Mouse (Mus musculus) liver, adult (tissue): ENCODE data around the gene Gm28035.

ENCODE experiments used
- GATA4 ChIP-seq: IDR thresholded peaks from 2 replicates; pipeline ENCODE4 v1.6.1; 2014; ENCODE audit warnings: mild to moderate bottlenecking, low read length; ENCODE audit not compliant: insufficient replicate concordance

Gene Gm28035

GRCm38 (mm10) chr2:30252521-30252920 is 12.2 kb downstream of the Gm28035 start:
- no peak for TF ChIP-seq GATA4

DNA sequence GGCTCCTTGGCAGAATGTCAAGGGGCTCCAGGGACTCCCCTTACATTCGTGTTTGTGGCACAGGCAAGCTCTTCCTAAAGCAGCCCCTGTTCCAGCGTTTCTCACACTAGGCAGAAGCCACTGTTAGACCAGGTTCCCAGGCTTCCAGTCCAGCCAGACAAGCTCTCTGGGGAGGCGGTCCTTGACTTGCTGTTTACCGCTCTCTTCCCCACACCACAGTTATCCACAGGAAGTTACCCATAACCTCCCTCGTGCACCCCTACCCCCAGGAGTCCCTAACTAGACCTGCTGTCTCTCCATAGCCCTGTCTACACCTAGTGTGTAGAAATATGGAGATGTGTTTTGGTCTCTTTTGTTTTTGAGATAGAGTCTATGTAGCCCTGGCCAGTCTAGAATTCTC is 13.4 kb downstream of the Gm28035 start:
- TF ChIP-seq GATA4: no peak

GRCm38 (mm10) chr2:30255631-30256395 is 15.4 kb downstream of the Gm28035 start:
- TF ChIP-seq GATA4: no peak

DNA sequence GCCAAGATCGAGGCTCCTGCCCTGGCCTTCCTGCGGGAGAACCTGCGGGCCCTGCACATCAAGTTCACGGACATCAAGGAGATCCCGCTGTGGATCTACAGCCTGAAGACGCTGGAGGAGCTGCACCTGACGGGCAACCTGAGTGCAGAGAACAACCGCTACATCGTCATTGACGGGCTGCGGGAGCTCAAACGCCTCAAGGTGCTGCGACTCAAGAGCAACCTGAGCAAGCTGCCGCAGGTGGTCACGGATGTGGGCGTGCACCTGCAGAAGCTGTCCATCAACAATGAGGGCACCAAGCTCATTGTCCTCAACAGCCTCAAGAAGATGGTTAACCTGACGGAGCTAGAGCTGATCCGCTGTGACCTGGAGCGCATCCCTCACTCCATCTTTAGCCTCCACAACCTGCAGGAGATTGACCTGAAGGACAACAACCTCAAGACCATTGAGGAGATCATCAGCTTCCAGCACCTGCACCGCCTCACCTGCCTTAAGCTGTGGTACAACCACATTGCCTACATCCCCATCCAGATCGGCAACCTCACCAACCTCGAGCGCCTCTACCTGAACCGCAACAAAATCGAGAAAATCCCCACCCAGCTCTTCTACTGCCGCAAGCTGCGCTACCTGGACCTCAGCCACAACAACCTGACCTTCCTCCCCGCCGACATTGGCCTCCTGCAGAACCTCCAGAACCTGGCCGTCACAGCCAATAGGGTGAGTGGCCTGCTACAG is 16.4 kb downstream of the Gm28035 start:
- no peak for TF ChIP-seq GATA4

GRCm38 (mm10) chr2:30257699-30258460 is 17.5 kb downstream of the Gm28035 start:
- TF ChIP-seq GATA4: no peak

GRCm38 (mm10) chr2:30258600-30258999 is 18.2 kb downstream of the Gm28035 start:
- TF ChIP-seq GATA4: no peak

DNA sequence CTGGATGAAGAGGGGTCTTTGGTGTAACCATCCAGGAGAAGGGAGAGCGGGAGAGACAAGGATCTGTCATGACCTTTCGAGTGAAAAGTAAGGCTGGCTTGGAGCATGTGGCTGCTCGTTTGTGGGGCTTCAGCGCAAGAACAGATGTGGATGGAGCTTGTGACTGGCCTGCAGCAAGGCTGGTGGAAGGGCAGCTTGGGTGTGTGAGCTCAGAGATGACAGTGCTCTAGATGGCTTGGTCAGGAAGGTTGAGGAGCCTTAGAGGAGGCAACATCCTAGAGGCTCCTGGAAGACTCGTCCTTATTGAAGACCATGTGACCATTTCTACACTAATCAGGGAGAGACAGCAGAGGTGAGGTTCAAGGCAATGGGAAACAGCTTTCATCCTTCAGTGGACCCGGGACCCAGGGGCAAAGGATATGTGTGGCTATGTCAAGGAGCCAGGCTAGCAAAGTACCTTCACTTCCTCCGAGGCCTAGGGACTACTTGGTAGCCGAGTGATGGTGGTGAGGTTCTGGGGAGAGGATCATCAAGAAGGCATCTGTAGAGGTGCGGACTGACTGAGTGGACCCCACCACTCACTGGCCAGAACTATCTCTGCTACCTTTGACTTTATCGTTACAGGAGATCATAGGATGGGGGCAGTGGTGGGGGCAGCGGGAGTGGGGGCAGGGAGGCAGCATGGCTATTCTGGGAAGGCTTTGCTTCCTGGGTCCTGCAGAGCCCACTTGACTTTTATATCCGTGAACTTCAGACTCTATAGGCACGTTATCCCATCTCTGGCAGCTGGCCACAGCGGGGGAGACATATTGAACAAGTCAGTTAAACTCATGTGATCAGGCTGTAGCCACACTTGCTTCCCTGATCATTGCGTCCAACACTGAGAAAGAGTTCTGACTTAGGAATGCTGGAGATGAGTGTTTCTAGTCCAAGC is 19.0 kb downstream of the Gm28035 start:
- no peak for TF ChIP-seq GATA4

- no peak for TF ChIP-seq GATA4
Measured at GRCm38 (mm10) chr2:30261064-30261736, 20.8 kb downstream of the Gm28035 start.

DNA sequence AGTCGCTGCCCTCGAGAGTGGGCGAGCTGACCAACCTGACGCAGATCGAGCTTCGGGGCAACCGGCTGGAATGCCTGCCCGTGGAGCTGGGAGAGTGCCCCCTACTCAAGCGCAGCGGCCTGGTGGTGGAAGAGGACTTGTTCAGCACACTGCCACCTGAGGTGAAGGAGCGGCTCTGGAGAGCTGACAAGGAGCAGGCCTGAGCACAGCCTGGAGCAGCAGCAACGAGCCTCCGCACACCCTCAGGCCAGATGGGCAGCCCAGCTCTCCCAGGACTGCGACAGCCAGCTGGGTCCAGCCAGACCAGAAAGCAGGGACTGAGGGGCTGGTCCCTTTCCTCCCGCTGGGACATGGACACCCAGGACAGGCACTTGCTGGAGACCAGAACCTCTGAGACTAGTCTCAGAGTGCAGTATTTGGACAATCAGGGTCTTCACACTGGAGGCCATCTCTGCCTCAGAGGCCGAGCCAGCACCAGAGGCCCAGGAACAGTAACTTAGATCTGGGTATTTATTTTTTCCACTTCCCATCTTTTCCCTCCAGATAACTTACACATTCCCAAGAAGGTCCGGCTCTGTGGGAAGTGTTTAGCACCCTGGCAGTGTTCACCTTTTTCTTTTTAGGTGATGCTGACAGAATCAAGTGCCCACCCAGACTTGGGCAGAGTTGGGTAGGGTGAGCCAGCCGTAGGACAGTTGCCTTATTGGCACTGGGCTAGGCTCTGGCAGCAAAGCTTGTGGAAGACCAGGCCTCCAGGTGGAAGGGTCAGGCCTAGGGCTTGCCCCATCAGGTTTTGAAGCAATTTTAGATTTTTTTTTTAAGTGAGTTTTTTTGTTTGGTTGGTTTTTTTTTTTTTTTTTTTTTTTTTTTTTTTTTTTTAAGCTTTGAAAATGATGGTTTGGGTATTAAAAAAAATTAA is 21.8 kb downstream of the Gm28035 start:
- TF ChIP-seq GATA4: no peak

GRCm38 (mm10) chr2:30262840-30263441 is 22.6 kb downstream of the Gm28035 start:
- no peak for TF ChIP-seq GATA4

DNA sequence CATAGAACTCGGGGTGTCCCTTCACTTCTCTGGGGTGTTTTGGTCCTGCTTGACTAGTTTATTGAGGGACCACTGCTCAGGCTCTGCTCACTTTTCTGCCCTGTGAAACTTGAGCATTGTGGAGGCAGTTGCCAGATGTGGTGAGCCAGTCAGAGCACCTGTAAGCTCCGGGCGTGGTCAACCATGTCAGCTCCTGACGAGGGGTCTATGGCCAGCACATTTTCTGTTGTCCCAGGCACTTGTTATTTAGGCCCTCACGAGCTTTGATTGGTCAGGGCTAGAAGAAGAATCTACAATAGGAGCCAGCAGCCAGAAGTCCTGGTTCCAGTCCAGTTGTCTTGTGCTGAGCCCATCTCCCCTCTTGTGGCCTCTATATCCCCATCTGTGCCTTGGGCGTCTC is 23.4 kb downstream of the Gm28035 start:
- no peak for TF ChIP-seq GATA4

DNA sequence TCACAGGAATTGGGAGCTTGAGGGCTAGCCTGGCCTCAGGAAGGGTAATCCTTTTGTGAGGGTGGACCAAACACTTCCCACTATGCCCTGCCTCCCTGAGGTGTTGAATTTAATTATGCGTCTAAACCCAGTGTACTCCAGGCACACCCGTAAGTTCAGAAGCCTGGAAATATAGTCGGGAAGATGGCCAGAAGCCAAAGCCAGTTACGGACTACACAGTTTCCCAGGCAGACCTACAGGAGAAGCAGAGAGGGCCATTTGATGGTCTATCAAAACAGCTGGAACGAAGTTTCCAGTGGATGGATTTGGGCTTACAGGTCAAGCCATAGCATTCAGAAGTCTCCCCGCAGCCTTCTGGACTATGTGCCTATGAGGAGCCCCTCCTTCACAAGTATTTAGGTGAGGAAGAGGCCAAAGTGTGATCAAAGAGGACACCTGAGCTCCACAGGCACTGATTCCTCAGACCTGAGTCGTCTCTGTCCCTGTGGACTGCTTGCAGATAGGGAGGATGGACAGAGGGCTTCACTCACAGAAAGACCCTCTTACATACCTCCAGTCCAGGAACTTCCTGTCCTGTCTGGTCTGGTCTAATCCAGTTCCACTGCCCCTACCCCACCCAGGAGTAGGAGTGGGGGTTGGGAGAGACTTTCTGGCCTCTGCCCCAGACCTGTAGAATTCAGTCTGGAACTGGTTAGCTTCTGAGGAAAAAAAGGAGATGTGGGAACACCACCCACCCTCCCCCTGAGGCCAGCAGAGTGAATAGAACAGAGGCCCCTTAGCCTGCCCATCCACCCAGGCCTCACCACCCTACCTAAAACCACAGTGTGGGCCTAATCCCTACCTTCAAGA is 24.5 kb downstream of the Gm28035 start:
- TF ChIP-seq GATA4: no peak
